Mouse (Mus musculus): ENCODE results near the gene Rmnd5a.

Rmnd5a gene

GRCm38 (mm10) chr6:71369416-71369815, 71.0 kb downstream of the Rmnd5a start:
- 96% methylated on average over 6 of the region's 6 CpGs for WGBS

DNA sequence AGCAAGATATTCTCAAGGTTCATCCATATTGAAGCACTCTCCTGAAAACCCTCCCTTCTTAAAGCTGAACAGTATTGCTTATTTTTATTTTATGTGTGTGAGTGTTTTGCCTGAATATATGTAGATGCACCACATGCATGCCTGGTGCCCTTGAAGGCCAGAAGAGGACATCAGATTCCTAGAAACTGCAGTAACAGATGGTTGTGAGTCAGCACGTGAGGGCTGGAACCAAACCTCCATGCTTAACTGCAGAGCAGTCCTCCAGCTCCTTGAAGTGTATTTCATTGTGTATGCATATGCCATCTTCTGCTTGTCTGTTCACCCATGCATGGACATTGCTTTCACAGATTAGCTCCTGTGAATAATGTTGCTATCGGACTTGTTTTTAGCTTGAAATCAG, 76.4 kb downstream of the Rmnd5a start:
- 54% methylated on average over 2 of the region's 2 CpGs for WGBS

DNA sequence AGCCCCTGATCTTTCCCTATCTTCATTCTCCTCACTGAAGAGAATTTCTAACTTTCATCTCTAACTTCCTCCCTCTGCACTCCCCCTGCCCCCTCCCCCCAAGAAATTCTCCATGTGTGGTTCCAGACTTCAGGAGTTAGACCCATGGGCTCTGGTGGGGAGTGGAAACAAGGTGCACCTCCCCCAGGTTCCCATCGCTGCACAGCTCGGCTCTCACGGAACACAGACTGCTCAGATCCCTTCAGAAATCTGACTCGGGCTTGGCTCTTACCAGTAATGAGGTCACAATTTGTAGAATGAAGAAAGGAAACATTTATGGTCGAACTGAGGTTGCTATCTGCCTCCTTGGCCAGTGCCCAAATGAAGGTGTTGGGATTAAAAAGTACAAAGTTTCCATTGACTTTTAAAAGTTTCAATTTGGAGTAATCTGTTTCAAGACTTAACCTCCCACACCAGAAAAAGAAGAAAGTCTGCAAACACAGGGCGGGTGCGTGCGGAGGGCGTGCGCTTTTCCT, 79.2 kb downstream of the Rmnd5a start:
- WGBS = 84% methylated on average over 10 of the region's 10 CpGs

DNA sequence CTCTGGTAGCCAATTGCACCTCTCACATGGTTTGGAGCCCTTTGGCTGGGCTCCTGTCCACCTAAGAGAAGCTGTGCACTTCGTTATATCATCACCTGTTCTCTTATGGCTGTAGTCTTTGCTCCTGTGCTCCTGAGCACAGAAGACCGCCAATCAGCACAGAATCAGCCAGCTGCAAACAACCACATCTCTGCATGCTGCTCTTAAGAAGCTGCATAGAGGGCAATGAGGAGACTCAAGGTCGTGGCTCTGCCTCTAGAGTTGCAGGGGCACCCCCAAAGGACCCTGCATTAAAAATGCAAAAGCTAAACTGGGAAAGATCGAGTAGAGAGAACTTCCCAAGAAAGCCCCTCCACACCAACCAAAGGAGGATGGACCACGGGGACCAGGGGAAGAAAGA, 79.7 kb downstream of the Rmnd5a start:
- WGBS = 65% methylated on average over 5 of the region's 5 CpGs

DNA sequence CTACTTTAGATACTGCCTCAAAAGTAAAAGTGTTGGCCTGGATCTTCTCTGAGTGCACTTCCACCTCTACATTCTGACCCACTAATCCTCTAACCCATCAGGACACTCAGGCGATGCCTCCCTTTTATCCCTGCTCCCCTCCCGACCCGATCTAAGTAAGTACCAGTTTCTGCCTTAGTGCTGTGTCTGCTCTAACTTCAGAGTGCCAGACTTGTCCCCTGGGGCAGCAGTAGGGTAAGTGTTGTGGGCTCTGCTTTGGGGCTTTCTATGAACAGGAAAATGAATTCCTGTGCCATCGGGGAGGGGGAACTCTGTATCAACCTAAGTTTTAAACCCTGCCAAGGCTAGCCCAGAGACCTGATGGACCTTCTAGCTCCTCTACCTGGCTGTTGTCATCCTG, 80.2 kb downstream of the Rmnd5a start:
- WGBS = 82% methylated on average over 4 of the region's 4 CpGs

DNA sequence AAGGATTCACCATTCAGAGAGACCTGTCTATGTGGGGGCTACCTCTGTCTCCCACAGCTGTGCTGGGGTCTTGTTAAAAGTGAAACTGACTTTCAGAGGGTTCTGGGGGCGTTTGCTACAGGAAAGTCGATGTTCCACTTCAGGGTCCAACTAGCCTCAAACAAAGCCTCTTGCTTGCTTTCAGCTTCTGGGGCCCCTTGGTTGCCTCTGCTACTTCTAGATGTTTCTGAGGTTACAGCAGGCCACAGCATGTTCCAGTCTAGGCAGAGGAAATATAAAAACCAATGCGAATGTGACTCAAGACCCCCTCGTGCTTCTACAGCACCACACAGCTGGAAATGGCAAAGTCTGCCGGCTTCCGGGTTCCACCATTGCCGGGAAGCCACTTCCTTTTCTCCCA, 82.9 kb downstream of the Rmnd5a start:
- 94% methylated on average over 7 of the region's 7 CpGs for WGBS

DNA sequence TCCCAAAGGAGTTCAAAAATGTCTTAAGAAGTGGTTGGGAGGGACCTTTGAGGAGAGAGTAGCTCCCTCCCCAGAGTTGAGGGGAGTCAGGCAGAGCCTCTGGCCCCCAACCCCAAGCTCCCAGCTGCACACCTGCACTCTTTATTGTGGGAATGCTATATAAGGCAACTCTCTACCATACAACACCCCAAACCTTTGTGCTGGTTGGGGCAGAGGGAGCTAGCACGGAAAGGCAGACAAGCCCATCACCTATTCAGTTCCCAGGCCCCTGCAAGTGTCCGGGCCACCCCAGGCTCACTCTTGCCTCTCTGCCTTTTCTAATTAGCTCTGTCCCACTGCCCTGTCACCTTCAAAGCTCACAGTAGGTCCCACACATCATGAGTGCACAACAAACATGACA, 86.7 kb downstream of the Rmnd5a start:
- WGBS = 89% methylated on average over 2 of the region's 2 CpGs

- 90% methylated on average over 10 of the region's 10 CpGs for WGBS
Measured at GRCm38 (mm10) chr6:71352866-71353427, 87.5 kb downstream of the Rmnd5a start.

- WGBS = 91% methylated on average over 6 of the region's 6 CpGs
Measured at GRCm38 (mm10) chr6:71352201-71352600, 88.2 kb downstream of the Rmnd5a start.

DNA sequence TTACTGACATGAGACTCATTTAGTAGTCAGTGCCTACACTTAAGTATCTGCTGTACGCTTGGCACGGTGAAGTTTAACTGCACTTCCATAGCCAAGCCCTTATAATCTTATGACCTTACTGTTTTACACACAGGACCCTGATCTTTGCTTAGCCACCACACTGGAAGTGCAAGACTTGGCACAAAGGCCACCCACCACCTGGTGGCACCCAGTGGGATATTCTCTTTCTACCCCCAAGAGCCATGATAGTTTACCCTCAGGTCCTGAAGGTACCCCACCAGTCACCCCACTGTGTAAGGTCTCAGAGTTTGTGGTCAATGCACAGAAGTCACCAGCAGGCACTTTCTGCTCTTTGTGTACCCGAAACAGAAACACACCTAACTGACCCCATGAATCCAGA, 89.2 kb downstream of the Rmnd5a start:
- WGBS = 94% methylated on average over 3 of the region's 3 CpGs

DNA sequence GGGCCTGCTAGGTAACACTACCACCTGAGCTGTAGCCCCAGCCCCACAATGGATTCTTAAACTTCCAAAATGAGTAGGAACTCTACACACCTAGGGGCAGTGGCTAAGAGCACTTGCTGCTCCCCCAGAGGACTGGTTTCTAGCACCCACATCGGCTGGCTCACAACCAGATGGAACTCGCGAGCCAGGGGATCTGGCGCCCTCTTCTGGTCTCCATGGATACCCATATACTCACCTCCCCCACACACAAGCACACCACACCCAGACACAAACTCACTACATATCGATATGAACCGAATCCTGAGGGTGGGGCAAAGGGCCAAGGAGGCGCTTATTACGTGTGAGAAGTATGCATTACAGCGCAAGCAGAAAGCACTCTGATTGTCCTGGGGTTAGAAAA, 92.4 kb downstream of the Rmnd5a start:
- 94% methylated on average over 9 of the region's 9 CpGs for whole genome bisulfite sequencing

DNA sequence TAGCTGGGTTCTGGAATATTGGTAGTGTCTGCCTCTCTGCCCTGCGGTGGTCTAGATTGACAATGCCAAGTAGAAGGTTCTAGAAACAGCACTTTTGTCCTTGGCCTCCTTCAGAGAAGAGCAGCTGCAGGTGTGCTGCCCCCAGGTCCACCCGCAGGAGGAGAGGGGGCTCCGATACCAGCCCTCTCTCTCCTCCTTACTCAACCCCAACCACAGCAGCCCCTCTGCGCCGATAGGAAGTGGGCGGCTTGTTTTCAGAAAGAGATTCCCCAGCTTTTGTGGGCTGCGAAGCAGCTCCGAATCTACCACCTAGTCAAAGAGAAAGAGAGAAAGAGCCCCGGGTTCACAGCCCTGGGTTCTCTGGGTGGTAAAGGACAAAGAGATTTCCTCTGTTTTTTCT, 99.3 kb downstream of the Rmnd5a start:
- 85% methylated on average over 9 of the region's 9 CpGs for WGBS

GRCm38 (mm10) chr6:71339351-71339750, 101.1 kb downstream of the Rmnd5a start:
- 88% methylated on average over 4 of the region's 4 CpGs for WGBS

DNA sequence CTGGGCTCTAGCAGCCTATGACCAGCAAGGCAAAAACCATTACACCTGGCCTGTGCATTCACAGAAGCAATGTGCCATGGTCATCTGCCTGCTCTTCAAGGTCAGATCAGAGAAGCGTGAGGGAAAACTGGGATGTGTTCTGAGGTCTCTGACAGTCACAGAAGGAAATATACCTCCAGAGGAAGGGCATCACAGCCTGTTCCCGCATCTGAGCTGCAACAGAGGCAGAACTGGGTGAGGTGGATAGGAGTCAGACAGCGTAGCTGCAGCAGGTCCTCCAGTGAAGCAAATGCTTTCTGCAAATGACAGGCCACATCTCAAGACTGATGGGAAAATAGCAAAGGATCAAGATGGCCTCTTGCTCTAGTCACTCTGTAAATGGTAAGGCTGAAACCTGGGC, 101.5 kb downstream of the Rmnd5a start:
- WGBS = 85% methylated on average over 3 of the region's 3 CpGs
